Mouse (Mus musculus) lung, postnatal 0 days (tissue): ENCODE results near the gene Ccdc194. TPM values are rescaled to one million over a fixed set of nuclear protein-coding genes. Genes with fewer than 3 reads are reported as not detected.
"Not testable (repeated sequence)": the region's sequence is repeated elsewhere in the genome, so short reads cannot be mapped to it uniquely, and the experiment has no call there.

Experiments used
- ATAC-seq: fragments of 200-750 bp; cut with Nextera tagmentation; 2 replicates; pipeline ENCODE4 v1.8.0; 2017; ENCODE audit warnings: moderate library complexity
- DNase-seq: peaks from one replicate; pipeline ENCODE4 v3.0.0-alpha.2; 2016; ENCODE audit warnings: low spot score
- H3K27ac ChIP-seq: fragments of 300-500 bp; sonication (generic); 2 replicates; pipeline ENCODE4 v1.5.1; 2014; ENCODE audit warnings: antibody characterized with exemption, mild to moderate bottlenecking, low read length, mixed read lengths
- H3K27me3 ChIP-seq: fragments of 300-500 bp; sonication (generic); replicated peaks from 2 replicates; pipeline ENCODE4 v1.6.1; 2014; ENCODE audit warnings: low read length, mixed read lengths; ENCODE audit not compliant: insufficient read depth
- H3K36me3 ChIP-seq: fragments of 300-500 bp; sonication (generic); 2 replicates; pipeline ENCODE4 v1.6.1; 2014; ENCODE audit warnings: low read length, mixed read lengths; ENCODE audit not compliant: insufficient read depth
- H3K4me1 ChIP-seq: fragments of 300-500 bp; sonication (generic); 2 replicates; pipeline ENCODE4 v1.6.1; 2014; ENCODE audit warnings: antibody characterized with exemption, low read depth, low read length, mixed read lengths; ENCODE audit not compliant: insufficient read depth
- H3K4me2 ChIP-seq: fragments of 300-500 bp; sonication (generic); replicated peaks from 2 replicates; pipeline ENCODE4 v1.6.1; 2014; ENCODE audit warnings: low read depth, mild to moderate bottlenecking, low read length, moderate library complexity, mixed read lengths
- H3K4me3 ChIP-seq: fragments of 300-500 bp; sonication (generic); 2 replicates; pipeline ENCODE4 v1.5.1; 2014; ENCODE audit warnings: low read depth, low read length
- H3K9ac ChIP-seq: fragments of 300-500 bp; sonication (generic); replicated peaks from 2 replicates; pipeline ENCODE4 v1.6.1; 2014; ENCODE audit warnings: low read depth, mild to moderate bottlenecking
- H3K9me3 ChIP-seq: fragments of 300-500 bp; sonication (generic); 2 replicates; pipeline ENCODE4 v1.6.1; 2016; ENCODE audit warnings: low read length, mixed read lengths
- CTCF ChIP-seq: IDR thresholded peaks from 2 replicates; pipeline ENCODE4 v1.5.1; 2016; ENCODE audit warnings: antibody characterized with exemption, mild to moderate bottlenecking
- EP300 ChIP-seq: IDR thresholded peaks from 2 replicates; pipeline ENCODE4 v1.6.1; 2016; ENCODE audit warnings: antibody characterized with exemption, mild to moderate bottlenecking, control low read depth
- WGBS: fragments of 180-500 bp; shearing (Covaris S2); extraction: QIAGEN DNeasy Blood & Tissue Kit; methylation state at CpG from one replicate; pipeline ENCODE4 v1.1.7; 2014; 5-methylcytosine and 5-hydroxymethylcytosine counted together
- polyA plus RNA-seq: library from polyadenylated mRNA; unstranded; fragments of >200 nt; fragmentation: Nextera tagmentation; extraction: Ambion mirVana; gene quantifications from 2 replicates; pipeline ENCODE4 v1.2.1, GENCODE M21; 2015

Ccdc194 gene
- polyA plus RNA-seq, 1 experiment from 2014 or later: 0.08 TPM

GRCm38 (mm10) chr8:71534263-71534810, 8.8 kb upstream of the Ccdc194 start:
- WGBS: 33% methylated on average over 2 of the region's 3 CpGs
- ATAC-seq (no peak), DNase-seq (no peak)
- Histone ChIP-seq H3K27me3 (no peaks in the 10 kb centered on the region), H3K4me1 (peaks cover 7% of the 10 kb centered on the region; the same call in 1 of the 2 replicates), H3K4me3 (no peak overlapping the region), H3K36me3 (no peaks in the 10 kb centered on the region), H3K27ac (no peak overlapping the region), H3K4me2 (no peak overlapping the region), H3K9me3 (no peaks in the 10 kb centered on the region), H3K9ac (no peak overlapping the region)
- TF ChIP-seq CTCF (peak; percentile 30), EP300 (no peak)

- TF ChIP-seq CTCF: peak; percentile 58
- H3K27me3 ChIP-seq, ATAC-seq, H3K9me3 ChIP-seq, H3K4me3 ChIP-seq, H3K27ac ChIP-seq, H3K9ac ChIP-seq, H3K4me1 ChIP-seq, H3K4me2 ChIP-seq, H3K36me3 ChIP-seq: not testable (repeated sequence)
- 72% methylated on average over 5 of the region's 12 CpGs for WGBS
- DNase-seq: peak; percentile 43
Measured at GRCm38 (mm10) chr8:71530735-71531467, 5.4 kb upstream of the Ccdc194 start.

DNA sequence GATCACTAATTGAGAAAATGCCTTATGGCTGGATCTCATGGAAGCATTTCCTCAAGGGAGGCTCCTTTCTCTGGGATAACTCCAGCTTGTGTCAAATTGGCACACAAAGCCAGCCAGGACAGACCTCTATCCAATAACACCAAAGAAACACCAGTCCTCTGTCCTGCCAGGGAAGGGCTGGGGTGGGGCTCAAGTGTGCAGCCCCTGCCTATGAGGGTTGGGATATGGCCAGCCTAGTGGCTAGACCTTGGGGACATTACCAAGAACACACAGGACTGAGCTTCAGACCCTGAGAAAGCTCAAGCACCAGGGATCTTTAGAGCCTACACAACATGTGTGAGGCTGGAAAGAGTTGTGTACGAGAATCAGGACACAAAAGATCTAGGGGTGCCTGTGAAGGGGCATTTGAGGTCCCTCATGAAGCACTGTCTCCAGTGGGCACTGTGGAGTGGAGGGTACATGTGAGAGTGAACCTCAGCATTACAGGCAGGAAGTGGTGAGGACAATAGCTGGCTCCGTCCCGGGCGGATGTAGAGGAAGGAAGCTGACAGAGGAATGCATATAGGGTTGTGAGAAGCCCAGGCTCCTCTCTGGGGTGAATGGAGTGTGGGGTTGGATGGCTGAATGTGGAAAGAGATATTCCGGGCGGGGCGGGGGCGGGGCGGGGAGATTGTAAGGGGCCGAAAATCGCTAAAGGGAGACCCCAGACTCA, 3.0 kb upstream of the Ccdc194 start:
- Histone ChIP-seq H3K4me2 (no peak overlapping the region), H3K4me3 (no peak overlapping the region), H3K27me3 (peaks cover 9% of the 10 kb centered on the region; the same call in 1 of the 2 replicates), H3K27ac (peak overlapping the region; percentile 78), H3K9ac (no peak overlapping the region), H3K9me3 (no peaks in the 10 kb centered on the region), H3K36me3 (no peaks in the 10 kb centered on the region), H3K4me1 (0 out of 2 replicates have a peak, but pooled peaks cover 6% of the 10 kb centered on the region)
- peak; percentile 78 for DNase-seq
- TF ChIP-seq EP300 (peak; percentile 74), CTCF (no peak; the same call in 1 of the 2 replicates)
- peak; percentile 94 for ATAC-seq
- WGBS: 64% methylated on average over 11 of the region's 11 CpGs

- peak overlapping the region; percentile 59 for H3K27ac ChIP-seq
- peaks cover 9% of the 10 kb centered on the region; the same call in 1 of the 2 replicates for H3K27me3 ChIP-seq
- no peaks in the 10 kb centered on the region for H3K36me3 ChIP-seq
- no peaks in the 10 kb centered on the region for H3K9me3 ChIP-seq
- TF ChIP-seq EP300: no peak
- TF ChIP-seq CTCF: no peak
- no peak overlapping the region for H3K4me3 ChIP-seq
- DNase-seq (no peak), ATAC-seq (no peak)
- WGBS: 38% methylated on average over 3 of the region's 3 CpGs
- H3K4me1 ChIP-seq: 0 out of 2 replicates have a peak, but pooled peaks cover 6% of the 10 kb centered on the region
- no peak overlapping the region for H3K9ac ChIP-seq
- H3K4me2 ChIP-seq: no peak overlapping the region
Measured at GRCm38 (mm10) chr8:71527162-71527870, 1.8 kb upstream of the Ccdc194 start.

DNA sequence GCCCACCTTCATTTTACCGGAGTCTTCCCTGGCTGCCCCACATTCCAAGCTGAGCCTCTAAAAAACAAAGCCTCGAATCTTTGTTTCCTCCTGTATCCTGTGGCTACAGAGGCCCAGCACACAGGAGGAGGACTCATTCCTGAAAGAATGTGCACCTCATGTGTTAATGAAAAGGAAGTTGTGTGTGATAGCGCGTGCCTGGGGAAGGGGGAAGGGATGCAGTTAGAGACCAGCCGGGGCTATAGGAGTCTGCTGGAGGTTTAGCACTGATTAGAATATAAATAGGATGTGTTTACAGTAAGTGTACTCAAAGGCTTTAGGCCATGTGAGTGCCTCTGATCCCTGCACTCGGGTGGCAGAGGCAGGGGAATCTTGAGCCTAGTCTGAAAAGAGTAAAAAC, 761 bp upstream of the Ccdc194 start:
- no peaks in the 10 kb centered on the region for H3K9me3 ChIP-seq
- ATAC-seq (no peak), DNase-seq (peak; percentile 25)
- 0 out of 2 replicates have a peak, but pooled peaks cover 6% of the 10 kb centered on the region for H3K4me1 ChIP-seq
- TF ChIP-seq CTCF: no peak
- no peak for TF ChIP-seq EP300
- no peak overlapping the region for H3K4me3 ChIP-seq
- no peak overlapping the region; the same call in 1 of the 2 replicates for H3K27ac ChIP-seq
- WGBS: 22% methylated on average over 6 of the region's 6 CpGs
- no peak overlapping the region for H3K9ac ChIP-seq
- no peak overlapping the region for H3K4me2 ChIP-seq
- H3K27me3 ChIP-seq: peaks cover 9% of the 10 kb centered on the region; the same call in 1 of the 2 replicates
- no peaks in the 10 kb centered on the region for H3K36me3 ChIP-seq
